Mouse (Mus musculus) c-Kit-negative CD71-positive TER-119-positive erythroid progenitor cells, embryonic 14.5 days (primary cell): ENCODE measurements around the gene Cdk4.

Experiments
- DNase-seq: peaks from one replicate; pipeline ENCODE4 v3.0.0-alpha.2; 2013; ENCODE audit warnings: low read depth, low spot score

Gene Cdk4

GRCm38 (mm10) chr10:127099191-127099590, 35.9 kb downstream of the Cdk4 start:
- DNase-seq, result no peak

GRCm38 (mm10) chr10:127099868-127100267, 36.5 kb downstream of the Cdk4 start:
- DNase-seq, result no peak

- DNase-seq, result no peak
Measured at GRCm38 (mm10) chr10:127100414-127100813, 37.1 kb downstream of the Cdk4 start.

- no peak for DNase-seq
Measured at GRCm38 (mm10) chr10:127101151-127101550, 37.8 kb downstream of the Cdk4 start.

DNA sequence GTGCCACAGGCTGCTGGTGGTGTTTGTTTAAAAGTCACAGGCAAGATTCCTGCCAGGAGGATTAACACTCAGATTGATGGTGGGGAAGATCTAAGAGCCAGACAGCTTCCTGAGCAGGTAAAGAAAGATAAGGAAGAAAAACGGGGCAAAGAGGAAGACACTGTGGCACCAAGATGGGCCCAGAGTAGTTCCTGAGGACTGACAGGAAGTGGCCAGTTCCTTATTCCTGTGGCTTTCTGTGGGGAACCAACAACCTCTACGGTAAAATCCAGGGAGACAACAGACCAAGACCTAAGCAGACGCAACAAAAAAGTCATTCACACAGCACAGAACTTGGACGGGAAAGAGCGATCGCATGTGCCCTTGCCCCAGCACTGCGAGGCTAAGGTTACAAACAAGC, 40.3 kb downstream of the Cdk4 start:
- no peak for DNase-seq

DNA sequence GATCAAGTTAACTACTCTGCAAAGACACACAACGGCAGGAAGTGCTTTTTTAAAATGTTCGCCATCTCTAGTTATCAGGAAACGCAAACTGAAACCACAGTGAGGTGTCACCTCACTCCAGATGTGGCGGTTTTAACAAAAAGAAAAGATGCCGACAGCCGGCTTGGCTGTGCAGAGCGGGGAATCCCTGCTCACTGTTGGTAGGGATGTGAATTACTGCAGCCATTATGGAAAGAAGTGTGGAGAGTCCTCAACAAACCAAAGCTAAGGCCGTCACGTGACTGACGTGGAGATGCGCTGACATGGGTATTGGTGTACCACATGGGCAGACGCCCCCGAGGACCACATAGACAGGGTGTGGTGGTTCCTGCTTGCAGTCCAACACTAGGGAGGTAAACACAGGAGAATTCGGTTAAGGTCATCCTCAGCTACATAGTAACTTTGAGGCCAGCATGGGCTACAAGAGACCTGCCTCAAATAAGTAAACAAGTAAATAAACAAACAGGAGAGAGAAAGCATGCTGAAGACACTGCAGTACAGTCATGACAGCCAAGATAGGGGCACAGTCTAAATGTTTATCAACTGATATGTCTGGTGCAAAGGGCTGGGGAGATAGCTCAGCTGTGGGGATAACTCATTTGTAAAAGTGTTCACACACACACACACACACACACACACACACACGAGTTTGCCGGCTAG, 44.4 kb downstream of the Cdk4 start:
- DNase-seq, result no peak

- no peak for DNase-seq
Measured at GRCm38 (mm10) chr10:127108262-127108583, 44.9 kb downstream of the Cdk4 start.

- DNase-seq, result no peak
Measured at GRCm38 (mm10) chr10:127111001-127111887, 47.9 kb downstream of the Cdk4 start.

- DNase-seq, result no peak
Measured at GRCm38 (mm10) chr10:127114408-127114807, 51.1 kb downstream of the Cdk4 start.

DNA sequence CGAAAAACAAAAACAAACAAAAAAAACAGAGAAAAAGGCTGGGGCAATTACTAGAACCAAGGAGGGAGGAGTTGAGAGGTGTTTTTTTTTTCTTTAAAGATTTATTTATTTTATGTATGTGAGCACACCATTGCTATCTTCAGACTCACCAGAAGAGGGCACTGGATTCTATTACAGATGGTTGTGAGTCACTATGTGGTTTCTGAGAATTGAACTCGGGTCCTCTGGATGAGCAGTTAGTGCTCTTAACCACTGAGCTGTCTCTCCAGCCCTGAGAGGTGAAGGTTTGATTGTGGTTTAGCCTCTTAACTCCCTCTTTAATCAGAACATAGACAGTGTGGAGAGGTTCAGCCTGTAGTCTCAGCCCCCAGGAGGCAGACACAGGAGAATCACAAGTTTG, 51.7 kb downstream of the Cdk4 start:
- DNase-seq, result no peak
